Mouse (Mus musculus) cerebellum, postnatal 14 days (tissue): ENCODE measurements at regions not wholly inside any gene's neighbourhood (a gene's known extent, or its start where the extent isn't known, plus 50 kb on each side); places are given as distances from the start of the nearest gene placed in this dataset.
A peak's percentile ranks its signal among the peaks of the same experiment; 100 is the strongest.

ENCODE experiments used
- DNase-seq, 2 experiments: peaks; one replicate each; pipeline ENCODE4 v3.0.0; 2021; ENCODE audit warnings: mixed read lengths in 2 of 2

DNA sequence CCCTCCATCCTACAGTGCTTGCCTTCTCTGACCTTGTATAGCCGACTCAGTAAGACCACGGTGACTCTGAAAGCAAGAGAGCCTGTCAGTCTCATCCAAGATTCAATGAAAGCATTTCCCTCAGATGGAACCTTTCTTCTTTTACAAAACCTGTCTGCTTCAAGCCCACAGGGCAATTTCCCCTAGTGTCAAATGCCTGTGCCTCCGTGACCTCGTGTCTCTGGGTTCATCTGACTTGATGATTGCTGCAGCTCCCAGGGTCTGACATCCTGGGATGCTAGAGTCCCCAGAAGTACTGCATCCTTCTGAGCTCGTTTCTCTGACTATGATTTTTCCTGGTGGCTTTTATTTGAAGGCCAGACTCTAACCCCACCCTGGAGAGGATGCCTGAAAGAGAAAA lies 270.3 kb upstream of the Npvf start:
- no peak for DNase-seq

DNA sequence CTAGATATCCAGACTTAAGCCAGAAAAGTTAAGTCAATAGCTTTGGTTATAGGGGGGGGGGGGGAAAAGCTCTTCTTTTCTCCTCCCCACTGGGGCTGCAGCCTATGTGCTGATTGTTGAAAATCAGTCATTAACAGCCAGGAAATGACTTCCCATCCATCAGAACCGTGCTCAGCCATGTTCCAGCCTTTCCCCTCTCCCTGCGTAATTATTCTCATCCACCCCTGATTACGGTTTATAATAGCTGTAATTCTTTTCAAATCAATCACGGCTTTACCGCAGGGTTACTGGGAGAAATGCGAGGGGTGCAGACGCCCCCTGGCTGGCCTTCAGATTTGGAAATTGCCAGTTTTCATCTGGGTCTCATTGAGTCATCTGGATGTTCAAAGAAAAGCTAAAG lies 270.8 kb upstream of the Npvf start:
- no peak for DNase-seq

DNA sequence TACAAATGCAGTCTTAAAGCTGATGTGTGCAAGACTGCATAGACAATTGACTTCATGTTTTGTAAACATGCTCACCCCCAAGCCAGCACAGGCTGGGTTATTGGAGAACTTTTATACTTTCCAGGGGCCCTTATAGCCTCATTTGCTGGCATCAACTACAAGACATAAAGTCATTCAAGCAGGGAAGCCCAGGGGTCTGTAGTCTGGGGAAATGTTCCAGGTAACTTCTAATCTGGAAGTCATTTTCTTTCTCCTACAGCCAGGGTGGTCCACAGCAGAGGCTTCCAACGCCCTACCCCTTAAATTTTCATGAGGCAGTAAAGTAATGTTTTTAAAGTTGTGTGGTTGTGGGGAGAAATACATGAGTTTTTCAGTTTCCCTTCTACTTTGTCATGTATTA lies 272.1 kb upstream of the Npvf start:
- no peak for DNase-seq

DNA sequence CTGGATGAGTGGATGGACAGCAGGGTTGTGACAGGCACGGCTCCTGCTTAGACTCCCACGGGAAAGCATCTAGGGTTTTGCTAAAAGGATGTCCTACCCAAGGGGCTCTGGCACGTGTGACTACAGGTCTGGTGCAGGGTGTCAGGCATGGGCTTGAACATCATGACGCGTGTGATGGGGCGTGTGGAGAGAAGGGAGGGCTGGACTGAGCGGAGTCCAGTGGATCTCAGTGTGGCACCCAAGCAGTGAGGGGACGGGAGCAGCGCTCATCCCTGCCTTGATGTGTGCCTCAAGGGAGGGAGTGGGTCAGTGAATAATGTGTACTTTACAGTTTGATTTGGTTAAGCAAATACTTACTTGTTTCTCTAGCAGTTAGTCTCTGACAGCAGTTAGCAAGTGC lies 275.3 kb upstream of the Npvf start:
- no peak for DNase-seq

DNA sequence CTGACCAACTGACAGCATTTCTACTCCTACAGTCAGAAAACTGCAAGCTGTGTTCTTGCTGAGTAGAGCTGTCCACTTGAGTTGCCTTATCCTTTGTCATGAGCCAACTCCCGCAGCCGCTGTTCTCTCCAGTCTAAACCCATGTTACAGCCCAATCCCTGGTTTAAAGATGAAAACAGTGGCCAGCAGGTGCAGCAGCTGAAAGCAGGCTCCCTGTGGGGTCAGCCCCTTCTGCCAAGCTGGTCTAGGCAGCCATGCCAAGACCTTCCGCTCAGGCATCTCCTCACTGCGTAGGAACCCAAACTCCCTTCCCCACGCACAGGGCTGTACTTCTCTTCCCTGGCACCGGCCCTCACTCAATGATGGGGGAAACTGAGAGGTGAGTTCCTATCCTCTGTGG lies 279.3 kb upstream of the Npvf start:
- peak; percentile 87 to 89 for DNase-seq

DNA sequence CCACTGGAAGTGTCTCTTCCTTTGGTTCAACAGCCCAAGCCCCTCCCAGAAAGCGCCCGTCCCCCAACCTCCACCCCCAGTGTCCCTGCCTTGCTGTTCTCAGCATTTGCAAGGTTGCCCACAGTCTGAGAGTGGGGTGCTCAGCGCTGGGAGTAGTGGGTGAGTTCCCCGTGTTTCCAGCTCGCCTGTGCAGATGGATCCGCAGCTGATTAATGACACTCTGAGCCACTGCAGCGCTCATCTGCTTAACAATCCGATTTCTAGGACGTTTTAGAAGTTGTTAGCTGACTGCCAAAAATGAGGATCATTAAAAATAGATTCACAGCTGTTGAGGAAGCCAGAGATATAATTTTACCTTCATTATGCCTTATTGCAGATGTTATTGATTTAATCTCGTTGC lies 280.0 kb upstream of the Npvf start:
- DNase-seq = no peak

DNA sequence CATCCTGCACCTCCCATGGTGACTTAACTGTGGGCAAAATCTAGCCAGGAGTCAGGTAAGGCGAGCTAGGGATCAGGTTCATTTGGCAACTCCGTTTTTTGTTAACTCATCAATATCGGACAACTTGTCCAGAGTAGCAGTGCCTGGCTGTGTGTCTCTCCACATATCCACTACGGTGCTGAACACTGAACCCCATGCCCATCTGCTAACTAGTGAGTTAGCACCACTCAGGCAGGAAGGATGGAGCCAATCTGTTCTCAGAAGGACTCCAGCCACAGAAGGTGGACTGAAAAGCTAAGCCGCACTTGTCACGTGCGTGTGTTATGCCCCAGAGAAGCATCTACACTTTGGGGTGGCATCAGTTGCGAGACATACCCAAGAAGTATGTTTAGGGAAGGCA lies 282.1 kb upstream of the Npvf start:
- peak in 1 of 2 experiments; percentile 32 for DNase-seq

DNA sequence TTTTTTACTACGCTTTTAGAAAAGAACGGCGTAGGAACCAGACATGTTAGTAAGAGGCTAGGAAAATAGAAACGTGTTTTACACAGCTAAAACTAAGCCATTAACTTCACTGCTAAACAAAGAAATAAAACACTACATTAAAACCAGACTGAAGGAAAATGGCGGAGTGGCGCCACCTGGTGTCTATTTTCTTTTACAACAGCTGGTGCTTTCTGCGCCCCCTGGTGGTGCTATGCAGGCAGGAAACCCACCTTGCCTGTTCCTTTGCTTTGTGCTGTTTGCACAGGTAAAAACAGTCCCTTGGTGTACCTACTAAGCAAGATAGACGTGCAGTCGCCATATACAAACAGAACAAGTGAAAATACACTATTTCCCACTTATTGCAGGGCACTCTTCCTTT lies 282.9 kb upstream of the Npvf start:
- DNase-seq = peak; percentile 90 to 93

DNA sequence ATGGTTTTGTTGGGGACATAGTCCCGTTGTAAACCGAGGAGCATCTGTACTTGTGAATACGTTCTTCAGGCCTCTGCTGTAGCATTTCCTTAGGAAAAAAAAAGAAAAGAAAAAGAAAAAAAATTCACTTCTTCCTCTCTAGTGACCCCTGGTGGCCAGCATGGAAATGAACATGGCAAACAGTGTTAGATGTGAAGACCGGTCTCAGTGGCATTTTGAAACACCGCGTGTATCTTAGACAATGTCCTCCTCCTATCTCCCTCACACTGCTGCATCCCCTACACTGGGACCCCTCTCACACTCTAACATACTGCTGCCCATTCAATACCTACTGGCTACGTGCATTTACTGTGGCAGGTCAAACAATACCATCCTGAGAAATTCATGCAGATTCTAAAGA lies 284.6 kb upstream of the Npvf start:
- DNase-seq = peak; percentile 67 to 76

DNA sequence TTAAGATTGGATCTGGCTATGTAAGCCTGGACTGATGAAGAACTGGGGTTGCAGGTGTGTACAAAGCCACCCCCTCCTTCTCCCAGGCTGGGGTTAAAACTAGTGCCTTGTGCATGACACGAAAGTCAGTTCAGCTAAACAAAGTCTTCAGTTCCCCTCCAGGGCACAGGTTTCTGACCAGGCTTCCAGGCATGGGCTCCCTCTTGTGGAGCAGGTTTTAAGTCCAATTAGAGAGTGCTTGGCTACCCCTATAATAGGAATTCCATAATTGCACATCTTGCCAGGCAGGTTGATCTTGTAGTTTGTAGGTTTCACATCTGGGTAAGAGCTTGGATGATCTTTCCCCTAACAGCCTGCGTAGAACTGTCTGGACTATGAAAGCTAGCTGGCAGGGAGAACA lies 285.2 kb upstream of the Npvf start:
- DNase-seq = peak; percentile 42 to 43

DNA sequence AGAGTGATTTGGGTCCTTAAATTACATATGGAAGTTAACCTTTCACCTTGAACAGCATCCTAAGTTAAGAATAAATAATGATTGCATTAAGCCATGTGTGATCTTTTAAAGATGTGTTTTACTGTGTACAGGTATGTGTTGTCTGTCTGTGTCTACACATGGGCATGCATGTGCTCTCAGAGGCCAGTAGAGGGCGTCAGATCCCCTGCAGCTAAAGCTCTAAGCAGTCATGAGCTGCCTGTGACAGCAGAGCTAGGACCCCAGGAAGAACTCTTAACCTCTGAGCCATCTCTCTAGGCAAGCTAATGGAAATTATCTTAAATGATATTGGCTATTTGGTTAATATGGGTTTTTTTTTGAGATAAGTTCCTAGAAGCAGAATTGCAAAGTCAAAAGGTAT lies 285.9 kb upstream of the Npvf start:
- no peak for DNase-seq

DNA sequence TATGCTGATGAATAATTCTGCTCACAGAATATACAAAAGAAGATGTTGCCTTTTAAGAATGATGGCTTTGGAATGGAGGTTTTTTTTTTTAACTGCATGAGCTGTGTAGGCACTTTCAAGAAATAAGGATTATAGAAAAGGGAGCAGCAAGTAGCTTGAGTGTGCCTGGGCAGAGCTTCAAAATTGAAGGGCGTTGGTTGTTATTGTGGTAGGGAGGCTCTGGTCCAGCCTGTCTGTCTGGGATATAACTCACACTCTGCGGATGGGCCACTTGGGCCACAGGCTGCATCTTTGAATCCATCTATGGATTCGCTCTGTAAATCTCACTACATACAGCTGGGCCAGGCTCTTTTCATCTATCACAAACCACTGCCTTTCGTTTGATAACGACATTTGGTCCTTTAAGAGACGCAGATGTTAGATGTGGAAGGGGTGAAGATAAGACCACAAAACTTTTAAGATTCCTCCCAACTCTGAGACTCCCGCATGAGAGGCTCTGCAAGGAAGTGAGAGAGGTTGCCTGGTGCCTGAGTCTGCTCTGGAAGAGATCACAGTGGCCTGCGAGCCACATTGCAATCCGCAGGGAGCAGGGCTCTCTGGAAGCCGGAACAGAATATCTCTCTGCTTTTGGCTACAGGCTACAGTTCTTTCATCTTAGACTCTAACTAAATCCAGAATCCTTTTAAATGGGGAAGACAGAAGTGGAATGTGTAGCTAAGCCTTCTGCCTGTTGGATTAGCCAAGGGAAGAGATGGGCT lies 286.6 kb upstream of the Npvf start:
- no peak for DNase-seq

DNA sequence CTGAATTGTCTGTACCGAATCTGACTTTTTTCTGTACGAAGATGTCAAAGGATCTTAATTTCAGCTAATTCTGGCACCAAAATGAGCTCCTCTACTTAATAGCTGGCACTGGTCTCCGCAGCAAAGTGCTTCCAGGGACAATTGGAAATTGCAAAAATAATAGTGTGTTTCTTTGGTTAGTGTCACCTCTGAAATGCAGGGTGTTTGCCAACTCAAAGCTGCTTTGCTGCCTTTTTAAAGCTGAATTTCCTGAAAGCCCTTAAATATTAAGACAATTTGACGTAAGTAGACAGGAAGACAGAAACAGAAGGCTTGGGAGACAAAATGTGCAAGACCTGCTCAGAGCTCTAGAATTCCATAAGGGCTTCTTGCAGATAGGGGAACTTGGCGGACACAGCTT lies 288.5 kb upstream of the Npvf start:
- DNase-seq = no peak

DNA sequence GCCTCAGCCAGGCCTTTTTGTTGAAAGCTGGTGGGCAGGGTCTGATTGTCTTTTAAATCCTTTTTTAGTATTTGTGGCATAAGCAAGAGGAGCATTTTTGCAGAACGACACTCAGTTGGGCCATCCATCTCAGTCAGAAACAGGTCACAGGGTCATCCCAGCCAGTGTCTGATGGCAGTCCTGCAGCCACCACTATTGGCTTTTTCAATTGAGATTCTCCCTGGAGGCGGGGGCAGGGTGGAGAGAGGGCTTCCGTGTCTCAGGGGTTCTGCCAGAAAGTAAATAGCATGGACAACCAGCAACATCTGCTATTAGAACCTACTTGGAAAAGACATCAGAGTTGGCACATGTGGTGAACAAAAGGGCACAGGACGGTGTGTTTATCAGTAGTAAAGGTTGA lies 293.8 kb upstream of the Npvf start:
- no peak for DNase-seq

DNA sequence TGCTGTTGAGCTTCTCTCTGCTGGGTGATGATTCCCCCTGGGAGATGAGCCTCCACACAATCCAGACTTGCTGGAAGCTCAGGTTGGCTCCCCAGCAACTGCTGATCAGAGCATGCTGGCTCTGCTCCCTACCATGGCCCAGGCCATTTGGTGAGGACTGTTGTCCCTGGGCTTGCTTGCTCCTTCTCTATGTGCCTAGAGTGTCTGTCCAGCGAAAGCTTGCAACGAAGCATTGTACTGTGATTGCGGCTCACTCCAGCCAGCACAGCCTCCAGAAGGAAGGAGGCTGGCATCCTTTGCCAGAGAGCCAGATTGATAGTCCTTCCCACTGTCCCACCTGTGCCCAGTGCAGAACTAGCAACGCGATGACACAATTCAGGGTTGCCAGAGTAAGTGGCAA lies 295.1 kb upstream of the Npvf start:
- DNase-seq = peak; percentile 66 to 73

DNA sequence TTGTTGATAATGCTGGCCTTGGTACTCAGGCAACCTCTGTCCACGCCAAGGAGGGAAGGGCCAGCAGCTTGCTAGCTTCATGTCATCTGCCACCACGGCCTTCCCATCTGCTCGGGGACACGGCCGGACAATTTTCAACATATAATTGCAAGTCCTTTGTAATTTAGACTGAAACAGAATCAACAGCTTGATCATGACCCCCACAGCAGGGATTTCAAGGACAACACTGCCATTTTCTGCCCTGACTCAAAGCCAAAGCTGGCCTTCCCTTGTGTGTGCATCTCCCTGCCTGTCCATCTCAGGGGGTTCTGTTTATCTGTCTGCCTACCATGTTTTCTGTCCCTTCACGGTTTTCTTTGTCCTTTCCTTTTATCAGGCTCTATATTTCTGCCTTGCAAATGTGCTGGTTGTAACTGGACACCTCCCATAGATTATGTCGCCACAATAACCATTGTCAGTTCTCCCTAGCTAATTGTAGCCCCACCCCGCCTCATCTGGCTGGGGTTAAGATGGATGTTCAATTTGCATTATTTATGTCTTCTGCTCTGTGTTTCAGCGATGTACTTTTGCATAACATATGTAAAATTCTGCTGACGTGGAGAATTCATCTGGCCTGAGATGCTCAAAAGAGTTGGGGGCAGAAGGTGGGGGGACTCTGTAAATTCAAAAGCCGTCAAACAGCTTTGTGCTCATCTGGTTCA lies 295.8 kb upstream of the Npvf start:
- peak; percentile 64 to 68 for DNase-seq

DNA sequence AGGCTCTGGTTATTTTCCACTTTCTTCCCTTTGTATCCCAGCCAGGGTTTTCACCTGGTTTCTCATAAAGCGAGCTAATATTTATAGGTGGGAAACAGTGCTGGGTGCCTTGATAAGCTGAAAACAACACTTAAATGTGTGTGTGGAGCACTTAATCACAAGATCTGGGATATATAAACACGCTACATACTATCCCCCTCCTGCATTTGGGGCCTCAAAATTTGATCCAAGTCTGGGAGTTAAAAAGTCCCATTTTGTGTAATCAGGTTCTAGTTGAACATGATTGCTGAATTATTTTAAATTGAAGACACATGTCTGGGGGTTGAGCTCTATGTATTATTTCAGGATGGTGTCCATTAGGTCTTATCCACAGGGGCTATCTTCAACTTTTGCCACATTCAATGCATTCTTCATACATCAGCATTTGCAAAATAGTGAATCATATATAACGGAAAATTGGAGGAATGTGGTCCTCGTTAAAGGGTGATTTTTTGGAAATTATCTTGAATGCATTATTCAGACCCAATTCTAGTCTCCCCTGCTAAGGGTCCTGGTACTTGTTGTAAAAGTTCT lies 303.2 kb upstream of the Npvf start:
- no peak for DNase-seq

DNA sequence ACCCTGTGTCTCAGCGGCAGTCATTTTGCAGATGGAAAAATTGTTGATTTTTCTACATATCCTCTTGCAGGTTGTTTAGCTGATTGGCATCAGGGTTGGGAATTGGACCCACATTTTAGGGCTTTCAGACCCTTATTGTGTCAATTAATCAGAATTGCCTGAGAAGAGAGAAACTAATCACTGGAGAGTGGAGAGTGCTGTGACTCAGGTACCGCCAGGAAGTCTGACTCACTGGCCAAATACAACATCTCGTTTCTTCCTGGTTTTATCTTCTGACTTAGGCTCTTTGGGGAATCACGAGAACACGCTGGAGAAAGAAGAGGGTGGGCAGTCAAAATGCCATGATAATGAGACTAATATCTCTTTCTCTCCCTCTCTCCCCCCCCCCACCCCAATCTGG lies 306.1 kb upstream of the Npvf start:
- DNase-seq = no peak

DNA sequence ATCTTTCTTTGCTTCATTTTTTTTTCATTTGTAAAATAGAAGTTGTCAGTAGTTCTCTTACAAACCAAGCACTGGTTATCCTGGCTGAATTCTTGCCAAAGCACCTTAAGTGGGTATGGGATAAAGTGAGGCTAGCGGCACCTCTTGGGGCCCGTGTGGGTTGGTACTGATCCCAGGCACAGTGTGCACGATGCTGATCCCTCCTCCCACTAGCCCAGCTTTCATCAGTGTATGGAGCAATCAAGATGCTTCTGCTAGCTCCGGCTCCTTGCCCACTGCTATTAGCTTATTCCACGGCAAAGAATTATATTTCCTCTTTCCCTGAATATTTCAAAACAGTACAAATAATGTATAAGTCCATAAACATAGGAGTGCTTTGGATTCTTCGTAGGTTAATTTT lies 307.4 kb upstream of the Npvf start:
- DNase-seq = no peak

DNA sequence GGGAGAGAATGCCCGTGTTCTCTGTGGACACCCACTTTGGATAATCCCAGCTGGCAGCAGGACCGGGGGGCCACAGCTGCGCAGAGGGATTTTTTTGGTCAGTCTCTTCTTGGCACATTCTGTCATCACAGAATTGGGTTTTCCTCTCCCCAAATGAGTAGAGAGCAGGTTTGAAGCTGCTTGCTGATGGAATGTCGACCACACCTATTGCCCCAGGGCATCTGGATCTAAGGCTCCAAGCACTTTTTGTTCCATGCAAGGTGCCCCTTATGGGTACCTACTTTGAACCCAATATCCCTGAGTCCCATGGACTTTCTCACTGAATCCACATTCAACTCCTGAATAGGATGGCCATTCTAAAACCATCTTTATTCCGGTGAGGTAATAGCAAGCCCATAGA lies 314.3 kb upstream of the Npvf start:
- DNase-seq = no peak

DNA sequence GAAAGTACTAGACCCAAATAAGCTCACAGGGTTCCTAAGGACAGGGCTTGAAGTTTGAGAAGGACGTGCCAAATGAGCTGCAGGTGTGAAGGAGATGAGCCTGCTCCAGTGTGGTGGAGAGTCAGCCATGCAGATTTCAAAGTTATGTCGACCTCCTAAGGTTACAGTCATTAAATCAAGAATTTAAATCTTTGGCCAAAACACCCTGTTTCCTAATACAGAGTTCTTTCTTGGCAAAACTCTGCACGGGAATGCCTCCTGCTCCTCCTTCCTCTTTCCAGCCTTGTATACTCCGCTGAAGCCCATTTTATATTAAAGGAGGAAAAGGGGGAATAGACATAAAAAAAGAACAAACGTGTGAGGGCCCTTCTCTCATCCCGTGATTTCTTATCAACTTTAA lies 315.1 kb upstream of the Npvf start:
- DNase-seq = no peak

DNA sequence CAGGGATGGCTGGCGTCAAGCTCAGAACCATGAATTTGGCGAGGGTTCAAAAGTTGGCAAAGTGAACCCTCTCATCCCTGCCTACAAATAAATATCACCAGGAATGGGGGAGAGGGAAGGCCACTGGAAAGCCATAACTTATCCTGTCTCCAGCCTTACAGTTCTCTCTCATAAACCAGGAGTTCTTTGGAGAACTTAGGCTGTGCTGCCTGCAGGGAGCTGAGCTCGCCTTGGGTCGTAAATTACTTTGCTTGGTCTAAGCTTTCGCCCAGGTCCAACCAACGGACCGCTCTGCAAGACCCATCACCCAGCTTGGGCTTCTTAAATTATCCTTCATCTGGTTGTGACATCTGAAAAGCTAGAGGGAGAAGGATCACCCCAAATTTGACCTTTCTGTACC lies 315.8 kb upstream of the Npvf start:
- no peak for DNase-seq

DNA sequence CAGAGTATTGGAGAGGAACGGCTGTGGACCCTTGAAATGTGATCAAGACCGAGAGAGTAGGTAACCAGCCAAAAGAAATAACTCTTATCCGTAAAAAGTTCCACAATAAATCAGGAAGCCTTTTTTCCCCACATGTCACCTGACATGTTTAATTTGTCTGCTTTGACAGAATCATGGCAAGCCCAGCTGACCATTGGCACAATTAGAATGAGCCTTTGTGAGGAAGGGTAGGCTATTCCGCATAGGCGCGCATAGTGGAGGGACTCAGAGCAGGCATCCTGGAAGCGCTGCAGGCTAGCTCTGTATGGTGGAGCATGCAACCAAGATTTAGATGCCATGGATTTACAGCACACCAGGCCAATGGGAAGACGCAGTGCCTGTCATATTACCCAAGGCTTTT lies 316.5 kb upstream of the Npvf start:
- DNase-seq = no peak

DNA sequence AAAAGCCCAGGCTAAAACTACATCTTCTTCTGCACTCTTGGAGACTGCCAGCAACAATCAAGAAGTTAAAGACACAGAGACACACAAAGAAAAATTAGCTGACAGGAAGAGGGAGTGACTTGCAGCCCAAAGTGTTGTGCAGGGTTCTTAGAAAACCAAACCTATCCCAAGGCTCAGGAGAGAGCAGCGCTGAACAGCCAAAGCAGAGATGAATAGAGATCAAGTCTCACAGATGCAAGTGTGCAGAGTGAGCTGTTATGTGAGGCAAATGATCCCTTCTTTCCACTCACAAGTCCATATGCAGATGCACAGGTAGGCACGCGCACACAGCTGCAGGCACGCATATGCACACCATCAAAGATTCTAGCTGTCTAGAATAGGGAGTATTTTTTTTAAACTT lies 318.0 kb upstream of the Npvf start:
- no peak for DNase-seq
